Mouse (Mus musculus): Measurements from ENCODE around the gene Hist1h2br. TPM values are rescaled to one million over a fixed set of nuclear protein-coding genes. Genes with fewer than 3 reads are reported as not detected.
"Not testable (repeated sequence)": the region's sequence is repeated elsewhere in the genome, so short reads cannot be mapped to it uniquely, and the experiment has no call there.

Gene Hist1h2br
- 36.6 TPM for polyA plus RNA-seq (2021)

DNA sequence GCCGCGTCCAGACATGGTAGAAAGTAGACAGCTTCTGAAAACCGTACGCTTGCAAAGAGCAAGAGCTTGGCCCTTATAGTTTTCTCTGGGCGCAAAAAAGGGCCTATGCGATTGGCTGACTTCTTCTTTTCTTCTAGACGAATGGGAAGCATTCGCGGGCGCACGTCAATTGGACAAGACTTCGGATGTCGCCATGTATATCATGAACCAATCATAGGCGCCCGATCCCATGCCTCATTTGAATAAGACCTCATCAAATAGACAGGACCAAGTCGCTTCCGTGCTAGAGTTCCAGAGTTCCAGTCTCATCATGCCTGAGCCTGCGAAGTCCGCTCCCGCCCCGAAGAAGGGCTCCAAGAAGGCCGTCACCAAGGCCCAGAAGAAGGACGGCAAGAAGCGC lies at the start of gene Hist1h2br, which contains the start of gene Hist1h2ap:
Hist1h2br (plus strand) TSS at position 283 of the 400 bp plus-strand sequence.
Hist1h2ap (minus strand) TSS at position 47 of the 400 bp plus-strand sequence.
- CTCF ChIA-PET; in situ Hi-C loops (cut with MboI; ENCODE audit: low pct_unique_long_range_greater_than_20kb); H3K27me3 ChIP-seq; DNase-seq (ENCODE audit: low read depth, low spot score); POLR2A ChIA-PET: not testable (repeated sequence)
- ATAC-seq: peak; percentile 94

GRCm38 (mm10) chr13:21784311-21784710 lies 49.2 kb upstream of the Hist1h2br start:
- ChIA-PET CTCF (no interaction called here), POLR2A (interaction anchor here (0.9 kb wide), 1 partner anchor 31 kb away, joined by 4 read pairs; the partner anchor contains the start of genes Hist1h2ak and Hist1h2bn)
- ATAC-seq (no peak), DNase-seq (ENCODE audit: low read depth, low spot score) (no peak)
- in situ Hi-C loops (cut with MboI; ENCODE audit: low pct_unique_long_range_greater_than_20kb): loop anchor here (25.0 kb wide), 1 partner anchor 1978 kb away; the partner anchor contains the start of genes Hist1h1a, Hist1h2ab, Hist1h3a and Hist1h3b
- no peaks in the 10 kb centered on the region for H3K27me3 ChIP-seq
- no peak for TF ChIP-seq CTCF (IDR thresholded peaks at IDR 0.05)

- no peaks in the 10 kb centered on the region for H3K27me3 ChIP-seq
- ChIA-PET POLR2A (no interaction called here), CTCF (no interaction called here)
- in situ Hi-C loops (cut with MboI; ENCODE audit: low pct_unique_long_range_greater_than_20kb): loop anchor here (25.0 kb wide), 1 partner anchor 1976 kb away; the partner anchor contains the start of genes Hist1h1a, Hist1h2ab, Hist1h3a and Hist1h3b
- ATAC-seq: no peak
- no peak for DNase-seq (ENCODE audit: low read depth, low spot score)
- no peak for TF ChIP-seq CTCF (IDR thresholded peaks at IDR 0.05)
Measured at GRCm38 (mm10) chr13:21786189-21786898, 47.2 kb upstream of the Hist1h2br start.

DNA sequence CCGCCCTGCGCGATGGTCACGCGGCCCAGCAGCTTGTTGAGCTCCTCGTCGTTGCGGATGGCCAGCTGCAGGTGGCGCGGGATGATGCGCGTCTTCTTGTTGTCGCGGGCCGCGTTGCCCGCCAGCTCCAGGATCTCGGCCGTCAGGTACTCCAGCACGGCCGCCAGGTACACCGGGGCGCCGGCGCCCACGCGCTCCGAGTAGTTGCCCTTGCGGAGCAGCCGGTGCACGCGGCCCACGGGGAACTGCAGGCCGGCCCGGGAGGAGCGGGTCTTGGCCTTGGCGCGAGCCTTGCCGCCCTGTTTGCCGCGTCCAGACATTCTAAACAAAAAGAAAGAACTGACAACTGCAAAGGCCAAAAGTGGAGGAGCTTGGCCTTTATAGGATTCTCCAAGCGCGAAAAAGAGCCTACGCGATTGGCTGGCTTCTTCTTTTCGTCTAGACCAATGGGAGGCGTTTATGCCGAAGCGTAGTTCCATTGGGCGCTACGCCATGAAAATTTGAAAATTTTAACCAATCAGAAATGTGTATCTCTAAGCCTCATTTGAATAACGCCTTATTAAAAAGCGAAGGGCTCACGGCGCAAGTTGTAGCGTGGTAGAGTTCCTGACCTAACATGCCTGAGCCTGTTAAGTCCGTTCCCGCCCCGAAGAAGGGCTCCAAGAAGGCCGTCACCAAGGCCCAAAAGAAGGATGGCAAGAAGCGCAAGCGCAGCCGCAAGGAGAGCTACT lies 46.5 kb upstream of the Hist1h2br start, which contains the start of the genes Hist1h2an and Hist1h2bp:
Hist1h2an (minus strand) TSS at position 320 of the 731 bp plus-strand sequence.
Hist1h2bp (plus strand) TSS at position 563 of the 731 bp plus-strand sequence.
- POLR2A ChIA-PET: interaction anchor here (1.1 kb wide), 1 partner anchor 1754 kb away, joined by 3 read pairs; no protein-coding TSS in a partner anchor
- in situ Hi-C loops (cut with MboI; ENCODE audit: low pct_unique_long_range_greater_than_20kb): loop anchor here (25.0 kb wide), 1 partner anchor 1975 kb away; the partner anchor contains the start of genes Hist1h1a, Hist1h2ab, Hist1h3a and Hist1h3b

GRCm38 (mm10) chr13:21787760-21788593 lies 45.6 kb upstream of the Hist1h2br start:
- TF ChIP-seq CTCF (IDR thresholded peaks at IDR 0.05): no peak
- ChIA-PET POLR2A (interaction anchor here (1.1 kb wide), 1 partner anchor 1754 kb away, joined by 3 read pairs; no protein-coding TSS in a partner anchor), CTCF (no interaction called here)
- no peaks in the 10 kb centered on the region for H3K27me3 ChIP-seq
- in situ Hi-C loops (cut with MboI; ENCODE audit: low pct_unique_long_range_greater_than_20kb): loop anchor here (25.0 kb wide), 1 partner anchor 1974 kb away; the partner anchor contains the start of genes Hist1h1a, Hist1h2ab, Hist1h3a and Hist1h3b
- ATAC-seq: peak; percentile 18
- DNase-seq (ENCODE audit: low read depth, low spot score): no peak

More for the DNA sequence above, 46.5 kb upstream of the Hist1h2br start, which contains the start of the genes Hist1h2an and Hist1h2bp:
- DNase-seq (ENCODE audit: low read depth, low spot score): peak; percentile 99
- CTCF ChIA-PET, H3K27me3 ChIP-seq: not testable (repeated sequence)
- peak; percentile 91 for ATAC-seq

- POLR2A ChIA-PET: no interaction called here
- DNase-seq (ENCODE audit: low read depth, low spot score): no peak
- CTCF ChIA-PET: no interaction called here
- in situ Hi-C loops (cut with MboI; ENCODE audit: low pct_unique_long_range_greater_than_20kb): loop anchor here (25.0 kb wide), 1 partner anchor 1972 kb away; the partner anchor contains the start of genes Hist1h1a, Hist1h2ab, Hist1h3a and Hist1h3b
- no peak for TF ChIP-seq CTCF (IDR thresholded peaks at IDR 0.05)
- H3K27me3 ChIP-seq: no peaks in the 10 kb centered on the region
- ATAC-seq: no peak
Measured at GRCm38 (mm10) chr13:21789925-21790324, 43.6 kb upstream of the Hist1h2br start.

GRCm38 (mm10) chr13:21790601-21791283 lies 42.8 kb upstream of the Hist1h2br start:
- ChIA-PET CTCF (no interaction called here), POLR2A (no interaction called here)
- ATAC-seq (no peak), DNase-seq (ENCODE audit: low read depth, low spot score) (no peak)
- H3K27me3 ChIP-seq: no peaks in the 10 kb centered on the region
- in situ Hi-C loops (cut with MboI; ENCODE audit: low pct_unique_long_range_greater_than_20kb): loop anchor here (25.0 kb wide), 1 partner anchor 1972 kb away; the partner anchor contains the start of genes Hist1h1a, Hist1h2ab, Hist1h3a and Hist1h3b
- TF ChIP-seq CTCF (IDR thresholded peaks at IDR 0.05): no peak

GRCm38 (mm10) chr13:21795584-21795983 lies 38.0 kb upstream of the Hist1h2br start:
- DNase-seq (ENCODE audit: low read depth, low spot score): no peak
- H3K27me3 ChIP-seq: no peaks in the 10 kb centered on the region
- no peak for TF ChIP-seq CTCF (IDR thresholded peaks at IDR 0.05)
- ChIA-PET CTCF (no interaction called here), POLR2A (no interaction called here)
- ATAC-seq: no peak
- in situ Hi-C loops (cut with MboI; ENCODE audit: low pct_unique_long_range_greater_than_20kb): loop anchor here (25.0 kb wide), 1 partner anchor 1967 kb away; the partner anchor contains the start of genes Hist1h1a, Hist1h2ab, Hist1h3a and Hist1h3b

DNA sequence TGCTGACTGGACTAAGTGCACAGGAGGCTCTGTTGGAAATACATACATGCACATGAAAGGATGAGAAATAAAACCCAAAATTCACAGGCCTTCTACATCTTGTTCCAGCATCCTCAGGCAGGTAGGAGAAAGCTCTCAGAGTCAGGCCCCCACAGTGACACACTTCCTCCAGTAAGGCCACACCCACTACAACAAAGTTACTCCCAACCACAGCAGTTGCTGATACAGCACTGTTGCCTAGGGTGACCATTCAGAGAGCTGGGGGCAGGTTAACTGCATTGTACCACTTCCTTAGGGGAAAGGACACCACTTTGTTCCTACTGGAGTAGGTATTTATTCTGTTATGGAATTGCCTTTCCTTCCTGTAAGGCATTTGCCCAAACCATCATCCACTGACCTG lies 36.4 kb upstream of the Hist1h2br start:
- CTCF ChIA-PET; DNase-seq (ENCODE audit: low read depth, low spot score); POLR2A ChIA-PET: not testable (repeated sequence)

GRCm38 (mm10) chr13:21803058-21803457 lies 30.5 kb upstream of the Hist1h2br start:
- DNase-seq (ENCODE audit: low read depth, low spot score); H3K27me3 ChIP-seq; CTCF ChIA-PET; in situ Hi-C loops (cut with MboI; ENCODE audit: low pct_unique_long_range_greater_than_20kb); POLR2A ChIA-PET: not testable (repeated sequence)
- peak; percentile 78 for ATAC-seq

More for the DNA sequence above, 36.4 kb upstream of the Hist1h2br start:
- in situ Hi-C loops (cut with MboI; ENCODE audit: low pct_unique_long_range_greater_than_20kb): loop anchor here (25.0 kb wide), 1 partner anchor 1965 kb away; the partner anchor contains the start of genes Hist1h1a, Hist1h2ab, Hist1h3a and Hist1h3b
- not testable (repeated sequence) for H3K27me3 ChIP-seq
- ATAC-seq: peak; percentile 26

- POLR2A ChIA-PET; DNase-seq (ENCODE audit: low read depth, low spot score); in situ Hi-C loops (cut with MboI; ENCODE audit: low pct_unique_long_range_greater_than_20kb); H3K27me3 ChIP-seq; CTCF ChIA-PET: not testable (repeated sequence)
- peak; percentile 97 for ATAC-seq
Measured at GRCm38 (mm10) chr13:21810073-21810472, 23.5 kb upstream of the Hist1h2br start, which contains the start of the genes Hist1h2bq and Hist1h2ao. Gene Hist1h2bq (minus strand): TSS chr13:21810197. Gene Hist1h2ao (plus strand): TSS chr13:21810465.

GRCm38 (mm10) chr13:21811074-21811473 lies 22.5 kb upstream of the Hist1h2br start:
- ATAC-seq; POLR2A ChIA-PET; H3K27me3 ChIP-seq; DNase-seq (ENCODE audit: low read depth, low spot score); CTCF ChIA-PET; in situ Hi-C loops (cut with MboI; ENCODE audit: low pct_unique_long_range_greater_than_20kb): not testable (repeated sequence)

DNA sequence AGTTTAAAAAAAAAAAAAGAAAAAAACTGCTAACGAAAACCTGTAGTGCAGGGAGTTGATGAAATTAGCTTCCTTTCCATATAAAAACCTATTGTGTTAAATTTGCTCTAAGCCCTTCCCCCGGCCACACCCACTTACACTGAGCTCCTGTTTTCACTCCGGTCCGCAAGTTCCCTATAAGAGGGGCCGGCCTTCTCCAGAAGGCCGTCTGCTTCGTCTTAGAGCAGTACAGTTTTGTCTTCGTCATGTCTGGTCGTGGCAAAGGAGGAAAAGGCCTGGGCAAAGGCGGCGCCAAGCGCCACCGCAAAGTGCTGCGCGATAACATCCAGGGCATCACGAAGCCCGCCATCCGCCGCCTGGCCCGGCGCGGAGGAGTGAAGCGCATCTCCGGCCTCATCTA lies 22.0 kb upstream of the Hist1h2br start, which contains the start of gene Hist1h4m:
Hist1h4m (plus strand) TSS at position 208 of the 400 bp plus-strand sequence.
- in situ Hi-C loops (cut with MboI; ENCODE audit: low pct_unique_long_range_greater_than_20kb); CTCF ChIA-PET; ATAC-seq; H3K27me3 ChIP-seq; DNase-seq (ENCODE audit: low read depth, low spot score); POLR2A ChIA-PET: not testable (repeated sequence)

Measured in Patski (cell line).